Mouse (Mus musculus) thymus, postnatal 36 days (tissue): ENCODE measurements around the gene Sec24a.
"Not testable (repeated sequence)": the region's sequence is repeated elsewhere in the genome, so short reads cannot be mapped to it uniquely, and the experiment has no call there.

Experiments used
- DNase-seq, 2 experiments: peaks; one replicate each; pipeline ENCODE4 v3.0.0; 2022; ENCODE audit warnings: mixed read lengths in 2 of 2

Gene Sec24a

DNA sequence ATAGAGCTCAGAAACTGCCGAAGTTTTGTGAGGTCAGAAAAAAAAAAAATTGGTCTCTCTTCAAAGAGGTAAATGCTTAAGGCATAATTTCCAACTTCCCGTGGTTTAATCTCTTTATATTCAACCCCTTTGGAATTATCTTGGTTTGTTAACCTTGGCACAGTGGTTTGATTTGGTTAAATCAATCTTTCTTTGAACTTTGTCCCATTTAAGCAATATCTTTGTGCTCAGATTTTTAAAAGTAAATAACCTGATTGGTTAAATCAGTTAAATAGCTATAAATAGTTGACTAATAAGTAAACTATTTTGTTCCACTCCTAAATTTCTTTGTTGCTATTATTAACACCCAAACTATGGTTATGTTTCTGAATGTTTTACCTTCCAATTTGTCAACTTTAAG, 4.2 kb downstream of the Sec24a start:
- no peak for DNase-seq

DNA sequence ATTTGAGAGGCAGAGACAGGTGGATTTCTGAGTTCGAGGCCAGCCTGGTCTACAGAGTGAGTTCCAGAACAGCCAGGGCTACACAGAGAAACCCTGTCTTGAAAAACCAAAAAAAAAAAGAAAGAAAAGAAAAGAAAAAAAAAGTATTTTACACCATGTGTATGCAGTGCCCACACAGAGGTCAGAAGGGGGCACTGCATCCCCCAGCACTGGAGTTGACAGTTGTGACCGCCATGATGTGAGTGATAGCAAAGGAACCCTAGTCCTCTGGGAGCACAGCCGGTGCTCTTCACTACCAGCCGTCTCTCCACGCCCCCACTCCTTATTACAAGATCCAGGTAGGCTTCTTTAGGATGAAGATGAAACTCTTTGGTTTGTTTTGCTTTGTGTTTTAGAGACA, 5.2 kb downstream of the Sec24a start:
- DNase-seq = not testable (repeated sequence)

- DNase-seq = no peak
These were observed 5.8 kb downstream of the Sec24a start for GRCm38 (mm10) chr11:51757625-51758024.

GRCm38 (mm10) chr11:51757023-51757422, 6.4 kb downstream of the Sec24a start:
- DNase-seq = no peak

DNA sequence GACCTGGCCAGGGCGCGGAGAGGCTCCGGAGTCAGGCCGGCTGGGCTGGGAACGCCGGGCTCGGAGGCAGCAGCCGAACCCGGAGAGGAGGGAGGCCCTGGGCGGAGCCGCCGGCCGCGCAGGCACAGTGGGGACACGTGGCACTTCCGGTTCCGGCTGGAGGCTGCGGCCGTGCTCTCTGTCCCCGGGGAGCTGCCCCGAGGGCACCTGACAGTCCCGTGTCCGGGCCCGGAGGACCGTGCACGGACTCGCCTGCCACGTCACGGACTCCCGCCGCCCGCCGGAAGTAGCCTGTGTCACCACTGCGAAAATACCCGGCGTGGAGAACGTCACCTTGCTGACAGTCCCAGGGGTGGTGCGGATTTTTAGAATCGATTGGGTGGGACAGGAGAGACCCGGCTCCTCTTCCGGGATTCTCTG, 7.1 kb downstream of the Sec24a start:
- peak; percentile 83 to 85 for DNase-seq

DNA sequence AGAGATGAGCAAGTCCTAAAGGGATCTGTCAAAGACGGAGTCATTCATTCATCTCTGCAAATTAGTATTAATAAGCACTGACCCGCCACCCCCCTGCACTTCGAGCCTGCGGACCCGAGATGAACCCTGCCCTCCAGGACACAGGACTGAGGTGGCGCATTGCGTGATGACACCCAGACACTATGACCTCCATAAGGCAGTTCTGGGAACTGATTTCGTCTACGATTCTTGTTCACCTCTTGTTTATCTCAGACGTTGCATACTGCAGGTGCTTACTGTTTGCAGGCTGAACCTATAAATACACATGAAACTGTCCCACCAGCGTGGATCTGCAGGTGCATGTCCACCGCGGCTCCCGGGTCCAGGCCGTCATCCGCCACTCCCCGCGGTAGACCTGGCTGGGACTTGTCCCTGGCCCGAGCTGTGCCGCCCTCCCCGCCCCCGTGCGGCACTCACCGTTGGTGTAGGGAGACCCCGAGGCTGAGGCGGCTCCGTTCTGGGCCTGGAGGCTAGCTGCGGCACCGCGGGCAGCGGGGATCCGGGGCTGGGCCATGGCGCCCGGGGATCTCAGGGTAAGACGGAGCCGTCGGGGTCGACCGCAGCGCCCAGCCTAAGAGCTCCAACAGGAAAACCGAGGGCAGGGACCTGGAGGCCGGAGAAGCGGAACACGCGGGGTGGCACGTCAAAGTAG, 7.7 kb downstream of the Sec24a start:
- peak in 1 of 2 experiments; percentile 65 for DNase-seq

DNA sequence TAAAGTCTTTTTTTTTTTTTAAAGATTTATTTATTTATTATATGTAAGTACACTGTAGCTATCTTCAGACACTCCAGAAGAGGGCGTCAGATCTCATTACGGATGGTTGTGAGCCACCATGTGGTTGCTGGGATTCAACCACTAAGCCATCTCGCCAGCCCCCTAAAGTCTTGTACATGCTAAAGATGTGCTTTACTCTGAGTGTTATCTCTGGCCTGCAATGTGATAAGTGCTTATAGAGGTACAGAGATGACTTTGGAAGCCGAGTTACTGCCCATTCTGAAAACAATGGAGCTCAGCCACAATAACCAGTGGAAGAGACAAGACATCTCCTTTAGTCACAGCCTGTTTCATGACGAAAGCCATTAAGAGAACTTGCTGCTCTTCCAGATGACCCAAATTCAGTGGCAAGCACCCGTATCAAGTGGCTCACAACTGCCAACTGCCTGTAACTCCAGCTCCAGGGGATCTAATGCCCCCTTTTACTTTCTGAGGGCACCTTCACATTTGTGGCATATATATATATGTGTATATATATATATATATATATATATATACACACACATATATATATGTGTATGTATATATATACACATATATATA, 11.7 kb downstream of the Sec24a start:
- not testable (repeated sequence) for DNase-seq

- no peak for DNase-seq
These were observed 17.3 kb downstream of the Sec24a start for GRCm38 (mm10) chr11:51746096-51746495.

DNA sequence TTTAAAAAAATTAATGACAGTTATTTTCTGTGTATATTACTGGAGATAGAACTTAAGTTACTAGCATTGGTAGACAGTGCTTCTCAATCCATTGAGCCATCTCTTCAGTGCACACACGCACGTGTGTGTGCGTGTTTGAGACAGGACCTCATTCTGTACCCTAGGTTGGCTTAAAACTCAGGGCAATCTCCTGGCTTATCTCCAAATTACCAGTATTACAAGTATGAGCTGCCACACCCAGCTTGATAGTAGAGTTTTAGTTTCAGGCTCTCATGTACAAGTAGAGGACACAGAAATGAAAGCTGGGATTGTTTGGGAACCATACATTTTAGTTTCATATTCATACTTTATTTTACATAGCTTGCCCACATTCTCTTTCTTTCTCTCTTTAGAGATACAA, 22.7 kb downstream of the Sec24a start:
- no peak for DNase-seq

DNA sequence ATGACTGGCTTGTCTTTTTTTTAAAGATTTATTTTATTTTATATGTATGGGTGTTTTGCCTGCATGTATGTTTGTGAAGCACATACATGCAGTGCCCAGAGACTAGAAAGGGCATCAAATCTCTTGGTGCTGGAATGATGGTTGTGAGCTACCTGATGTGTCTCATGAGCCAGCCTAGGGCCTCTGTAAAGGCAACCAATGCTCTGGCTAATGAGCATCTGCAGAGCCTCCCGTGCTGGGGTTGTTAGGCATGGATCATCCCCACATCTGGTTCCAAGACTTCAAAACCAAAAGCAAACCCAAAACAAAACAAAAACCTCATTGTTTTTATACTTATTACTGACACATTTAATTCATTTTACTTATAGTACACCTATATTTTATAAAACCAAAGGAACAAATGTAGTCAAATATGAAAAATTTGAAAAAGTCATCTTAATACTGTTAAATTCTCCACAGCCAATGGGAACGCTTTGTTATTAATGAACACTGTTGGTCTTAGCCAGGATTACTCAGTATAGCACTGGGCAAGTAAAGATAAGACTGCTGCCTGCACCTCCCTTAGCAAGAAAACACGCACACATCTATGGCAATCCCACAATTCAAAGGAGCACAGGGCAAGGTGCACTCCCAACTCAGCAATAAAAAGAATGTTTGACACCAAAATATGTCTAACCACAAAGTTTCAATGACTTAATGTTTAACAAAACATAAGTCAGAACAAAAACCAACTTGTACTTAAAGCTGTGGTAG, 24.6 kb downstream of the Sec24a start:
- DNase-seq = no peak

GRCm38 (mm10) chr11:51734218-51734617, 29.2 kb downstream of the Sec24a start:
- not testable (repeated sequence) for DNase-seq

DNA sequence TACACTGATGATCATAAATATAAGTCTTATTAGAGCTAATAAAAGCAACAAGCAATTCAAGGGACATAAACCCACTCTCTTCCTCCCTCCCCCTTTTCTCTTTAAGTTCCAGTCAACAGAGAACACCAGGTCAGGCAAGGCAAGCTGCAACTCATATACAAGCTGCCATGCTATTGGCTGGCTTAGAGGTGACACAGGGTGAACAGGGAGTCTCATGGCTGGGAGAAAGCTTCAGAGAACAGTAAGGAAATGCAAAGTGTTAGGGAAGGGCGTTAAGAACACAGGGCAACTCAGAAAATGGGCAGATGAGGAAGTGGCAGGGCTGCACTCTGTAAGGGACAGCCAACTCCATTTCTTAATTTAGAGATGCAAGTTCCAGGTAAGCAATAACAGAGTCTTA, 30.6 kb downstream of the Sec24a start:
- DNase-seq = no peak

DNA sequence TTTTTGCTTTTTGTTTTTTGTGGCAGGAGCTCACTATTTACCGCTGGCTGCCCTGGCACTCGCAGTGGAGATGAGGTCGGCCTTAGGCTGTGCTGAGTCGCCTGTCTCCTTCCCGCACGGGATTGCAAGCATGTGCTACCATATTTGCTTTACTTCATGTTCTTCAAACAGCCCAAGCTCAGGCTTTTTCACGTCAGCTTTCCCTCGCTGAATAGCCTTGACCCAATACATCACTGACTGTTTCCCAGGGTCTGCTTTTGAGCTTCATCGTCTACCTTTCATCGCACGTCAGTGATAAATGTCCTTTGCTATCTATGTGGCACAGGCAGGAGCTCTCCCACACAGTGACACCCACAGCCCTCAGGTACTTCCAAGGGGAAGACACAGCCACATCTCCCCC, 42.4 kb downstream of the Sec24a start:
- DNase-seq = no peak

- DNase-seq = no peak
These were observed 56.4 kb downstream of the Sec24a start for GRCm38 (mm10) chr11:51707080-51707479.

- no peak for DNase-seq
These were observed 57.0 kb downstream of the Sec24a start for GRCm38 (mm10) chr11:51706451-51706850.

DNA sequence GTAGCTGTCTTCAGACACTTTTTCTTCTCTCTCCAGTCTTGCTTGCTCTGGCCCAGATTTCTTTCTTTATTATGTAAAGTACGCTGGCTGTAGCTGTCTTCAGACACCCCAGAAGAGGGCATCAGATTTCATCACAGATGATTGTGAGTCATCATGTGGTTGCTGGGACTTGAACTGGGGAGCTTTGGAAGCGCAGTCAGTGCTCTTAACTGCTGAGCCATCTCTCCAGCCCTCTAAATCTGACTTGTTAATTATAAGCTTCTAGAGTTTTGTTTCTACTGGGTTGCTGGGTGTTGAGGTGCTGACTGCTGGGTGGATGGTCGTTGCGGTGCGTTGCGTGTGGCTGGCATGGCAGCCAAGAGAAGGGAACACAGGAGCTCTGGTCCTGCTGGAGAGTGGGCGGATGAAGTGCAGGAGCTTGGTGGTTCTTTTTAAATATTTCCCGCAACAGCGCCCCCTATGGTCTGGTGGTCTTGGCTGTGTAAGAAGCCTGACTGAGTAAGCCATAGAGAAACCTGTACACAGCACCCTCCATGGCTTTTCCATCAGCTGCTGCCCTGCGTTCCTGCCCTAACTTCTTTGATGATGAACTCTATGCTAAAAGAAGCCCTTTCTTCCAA, 59.9 kb downstream of the Sec24a start:
- peak; percentile 14 to 24 for DNase-seq

- no peak for DNase-seq
These were observed 60.6 kb downstream of the Sec24a start for GRCm38 (mm10) chr11:51702831-51703230.

DNA sequence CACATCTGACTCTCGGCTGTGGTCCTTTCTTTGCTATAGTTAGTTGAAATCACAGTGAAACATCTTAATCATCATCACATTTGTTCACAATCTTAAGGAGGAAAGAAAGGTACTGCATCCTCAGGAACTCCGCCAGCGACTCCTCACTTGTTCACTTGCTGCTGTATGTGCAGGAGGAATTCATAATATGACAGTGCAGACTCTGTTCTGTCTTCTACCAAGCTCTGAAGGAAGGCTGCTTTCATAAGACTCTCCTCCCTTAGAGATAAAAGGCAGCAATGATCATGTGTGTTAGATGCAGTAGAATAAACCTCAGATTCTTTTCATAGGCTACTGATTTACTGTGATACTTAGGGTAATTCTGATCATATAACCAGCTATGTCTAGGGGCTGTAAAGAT, 68.5 kb downstream of the Sec24a start:
- DNase-seq = no peak

- DNase-seq = not testable (repeated sequence)
These were observed 72.8 kb downstream of the Sec24a start for GRCm38 (mm10) chr11:51690597-51690996.

DNA sequence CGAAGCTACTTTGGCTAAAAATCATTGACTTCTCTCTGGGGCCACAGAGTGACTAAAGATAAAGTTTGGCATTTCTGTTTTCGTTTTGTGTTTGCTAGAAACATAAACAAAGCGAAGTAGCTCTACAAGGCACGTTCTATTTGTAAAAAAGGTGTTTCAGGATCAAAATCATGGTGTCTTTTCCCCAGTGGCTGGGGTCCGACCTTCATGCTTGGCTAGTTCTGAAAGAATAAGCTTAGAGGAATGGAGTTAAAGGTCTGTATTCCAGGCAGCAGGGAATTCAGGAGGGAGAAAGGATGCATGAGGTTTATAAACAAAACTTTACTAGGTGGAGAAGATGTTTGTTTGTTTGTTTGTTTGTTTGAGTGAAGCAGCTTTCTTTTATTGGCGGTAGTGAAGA, 74.1 kb downstream of the Sec24a start:
- no peak for DNase-seq

GRCm38 (mm10) chr11:51688330-51689328, 74.8 kb downstream of the Sec24a start, which contains the start of gene 0610009B22Rik:
Gene 0610009B22Rik, minus strand, starts transcription at chr11:51688874.
- DNase-seq = peak; percentile 98 to 100

DNA sequence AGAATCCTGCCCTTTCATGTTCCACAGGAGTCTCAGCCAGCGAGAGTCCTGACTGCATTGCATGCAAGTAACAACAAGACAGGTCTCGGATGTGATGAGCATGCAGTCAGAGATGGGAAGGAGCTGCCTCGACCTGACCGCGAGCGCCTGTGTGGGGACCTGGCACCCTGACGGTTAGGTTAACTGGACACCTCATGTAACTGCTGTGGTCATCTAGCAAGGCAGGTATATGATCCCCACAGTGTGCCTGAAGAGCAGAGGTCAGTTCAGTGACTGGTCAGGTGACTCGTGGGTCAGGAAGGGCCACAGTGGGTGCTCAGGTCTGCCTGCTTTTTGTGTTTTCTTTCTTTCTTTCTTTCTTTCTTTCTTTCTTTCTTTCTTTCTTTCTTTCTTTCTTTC, 81.5 kb downstream of the Sec24a start:
- DNase-seq = no peak
